Mouse (Mus musculus) cerebellum, adult 8-10 months (tissue): ENCODE data around the gene Snx11.

Experiments used
- DNase-seq: peaks from one replicate; pipeline ENCODE4 v3.0.0; 2022

Snx11 gene

GRCm38 (mm10) chr11:96761984-96762383 lies 15.4 kb downstream of the Snx11 start:
- DNase-seq: no peak

- DNase-seq: peak; percentile 63
Measured at GRCm38 (mm10) chr11:96760042-96760441, 17.3 kb downstream of the Snx11 start.

GRCm38 (mm10) chr11:96758402-96758801 lies 19.0 kb downstream of the Snx11 start:
- DNase-seq: no peak

GRCm38 (mm10) chr11:96757421-96757820 lies 19.9 kb downstream of the Snx11 start:
- no peak for DNase-seq

GRCm38 (mm10) chr11:96755298-96755697 lies 22.1 kb downstream of the Snx11 start:
- no peak for DNase-seq

- no peak for DNase-seq
Measured at GRCm38 (mm10) chr11:96747555-96747954, 29.8 kb downstream of the Snx11 start.

- DNase-seq: no peak
Measured at GRCm38 (mm10) chr11:96746648-96747047, 30.7 kb downstream of the Snx11 start.

- no peak for DNase-seq
Measured at GRCm38 (mm10) chr11:96743891-96744290, 33.5 kb downstream of the Snx11 start.

- no peak for DNase-seq
Measured at GRCm38 (mm10) chr11:96743000-96743399, 34.4 kb downstream of the Snx11 start.

GRCm38 (mm10) chr11:96741995-96742394 lies 35.4 kb downstream of the Snx11 start:
- no peak for DNase-seq

- no peak for DNase-seq
Measured at GRCm38 (mm10) chr11:96740796-96741195, 36.6 kb downstream of the Snx11 start.

GRCm38 (mm10) chr11:96737673-96738471 lies 39.5 kb downstream of the Snx11 start:
- no peak for DNase-seq

- DNase-seq: peak; percentile 53
Measured at GRCm38 (mm10) chr11:96736361-96736760, 41.0 kb downstream of the Snx11 start.

GRCm38 (mm10) chr11:96735908-96736307 lies 41.5 kb downstream of the Snx11 start:
- peak; percentile 78 for DNase-seq

GRCm38 (mm10) chr11:96732657-96733056 lies 44.7 kb downstream of the Snx11 start:
- DNase-seq: no peak

- DNase-seq: no peak
Measured at GRCm38 (mm10) chr11:96730327-96730726, 47.0 kb downstream of the Snx11 start.

- DNase-seq: no peak
Measured at GRCm38 (mm10) chr11:96729462-96729861, 47.9 kb downstream of the Snx11 start.

- no peak for DNase-seq
Measured at GRCm38 (mm10) chr11:96728577-96728976, 48.8 kb downstream of the Snx11 start.

GRCm38 (mm10) chr11:96725833-96726232 lies 51.5 kb downstream of the Snx11 start:
- no peak for DNase-seq

GRCm38 (mm10) chr11:96718609-96719008 lies 58.8 kb downstream of the Snx11 start:
- no peak for DNase-seq
